11 mouse cellular contexts compared by ENCODE assay signal in the genomic region with DNA sequence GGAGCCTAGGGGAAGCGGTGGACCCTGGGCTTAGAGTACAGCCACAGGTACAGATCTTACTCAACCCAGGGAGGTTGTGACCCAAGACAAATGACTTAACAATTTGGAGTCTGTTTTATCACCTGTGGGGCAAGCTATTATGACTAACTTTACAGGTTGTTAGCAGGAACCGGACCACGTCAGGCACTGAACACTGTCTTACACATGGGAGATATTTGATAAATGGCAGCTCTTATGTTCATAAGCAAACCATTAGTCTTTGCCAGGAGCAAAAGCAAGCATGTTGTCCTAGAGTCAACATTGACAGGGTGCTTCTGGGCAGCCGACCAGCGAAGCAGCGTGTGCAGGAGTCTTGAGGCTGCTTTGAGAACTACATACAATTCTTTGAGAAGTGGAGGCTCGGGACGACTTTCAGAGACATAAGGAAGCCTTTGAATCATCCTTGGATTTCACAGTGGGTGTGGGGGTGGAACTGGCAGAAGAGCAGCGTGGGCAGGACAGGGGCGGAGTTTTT. TPM values are rescaled to one million over a fixed set of nuclear protein-coding genes. Genes with fewer than 3 reads are reported as not detected.
DNase-seq lines count a peak whose midpoint lies in the region; ATAC-seq and TF ChIP-seq lines count a peak whose summit lies in the region.
"Had no signal": no experiment of that assay in that cellular context is flagged by ENCODE, and none has a peak within 500 bp of the region (broad histone marks: within the 10 kb centered on the region; RNA-seq: fewer than 3 reads in every experiment).

No protein-coding gene starts in this region.

- H3K27ac ChIP-seq in kidney, postnatal 0 days: 0 out of 2 replicates have a peak overlapping the region, but pooled peaks have one; percentile 3
- no peak overlapping the region for H3K27ac ChIP-seq in thymus, adult 2 months (ENCODE audit: control insufficient read depth, insufficient read depth, low read length)

- H3K9me3 ChIP-seq in kidney, postnatal 0 days (replicated peaks; ENCODE audit: low read length): no peaks in the 10 kb centered on the region

- H3K4me2 ChIP-seq in kidney, postnatal 0 days (ENCODE audit: low read length): no peak overlapping the region

- no peak for TF ChIP-seq CTCF in kidney, postnatal 0 days (IDR thresholded peaks at IDR 0.05; ENCODE audit: low read depth)
- TF ChIP-seq CTCF in thymus, adult 2 months (IDR thresholded peaks at IDR 0.05; ENCODE audit: borderline replicate concordance, control insufficient read depth, extremely low read depth, insufficient read depth, low read length, poor library complexity): no peak

- H3K27me3 ChIP-seq in kidney, postnatal 0 days (ENCODE audit: insufficient read depth, low read length): no peaks in the 10 kb centered on the region
- H3K27me3 ChIP-seq in thymus, adult 2 months (ENCODE audit: control insufficient read depth, insufficient read depth, low read length): no peaks in the 10 kb centered on the region

- 35% methylated on average over 10 of the region's 10 CpGs for WGBS in kidney, postnatal 0 days
- 90% methylated on average over 10 of the region's 10 CpGs for WGBS in thymus, adult 2 months

- 0 out of 2 replicates have a peak, but pooled peaks cover 3% of the 10 kb centered on the region for H3K36me3 ChIP-seq in kidney, postnatal 0 days (ENCODE audit: insufficient read depth, low read length)
- no peaks in the 10 kb centered on the region for H3K36me3 ChIP-seq in thymus, adult 2 months (ENCODE audit: control insufficient read depth, insufficient read depth, low read length)

- no peaks in the 10 kb centered on the region for H3K4me1 ChIP-seq in kidney, postnatal 0 days (replicated peaks; ENCODE audit: insufficient read depth, low read length)
- peaks cover 3% of the 10 kb centered on the region for H3K4me1 ChIP-seq in thymus, adult 2 months (replicated peaks; ENCODE audit: control insufficient read depth, insufficient read depth, low read length)

- intact Hi-C loops in left cerebral cortex, postnatal 14 days (cut with DNase I): no loop called here

- ATAC-seq in kidney, postnatal 0 days (replicated peaks; ENCODE audit: low FRiP score, low read depth): peak; percentile 23; the same call in 1 of the 2 replicates
- ATAC-seq: CD4-positive, CD25-positive, alpha-beta regulatory T cell, adult 4 months had no signal

- H3K4me3 ChIP-seq in kidney, postnatal 0 days (replicated peaks; ENCODE audit: low read depth, low read length): no peak overlapping the region
- H3K4me3 ChIP-seq in thymus, adult 2 months (ENCODE audit: control insufficient read depth, insufficient read depth, low read length): no peak overlapping the region

- peak; percentile 65 for DNase-seq in kidney, postnatal 0 days (ENCODE audit: low spot score)
- no peak for DNase-seq in kidney, adult 8-10 months
- DNase-seq in frontal cortex, postnatal 36 days (ENCODE audit: low spot score in 2 of 2): peak; percentile 76 to 84
- DNase-seq in left cerebral cortex, postnatal 14 days (ENCODE audit: low spot score in 2 of 2): peak; percentile 67 to 88
- peak; percentile 52 for DNase-seq in right cerebral cortex, postnatal 14 days
- DNase-seq in ovary, adult 18-20 months (ENCODE audit: low spot score): no peak
- DNase-seq in heart, adult 18-20 months: no peak
- DNase-seq in thymus, adult 2 months: no peak
- DNase-seq: kidney, postnatal 10 days; thymus, adult 18-20 months had no signal

- no peak overlapping the region for H3K9ac ChIP-seq in kidney, postnatal 0 days (ENCODE audit: low read depth, low read length)

- no peak for TF ChIP-seq POLR2A in thymus, adult 2 months (IDR thresholded peaks at IDR 0.05; ENCODE audit: control insufficient read depth, extremely low read depth, insufficient read depth, low read length, poor library complexity)

RNA-seq across cellular contexts. Expression of gene Tgoln1, which starts 33.6 kb away (rescaled TPM):
- polyA plus RNA-seq in kidney, postnatal 0 days (2015; fragmentation: Nextera tagmentation; extraction: Ambion mirVana): 42.3 and 44.2 TPM in 2 replicates
- 10 to 100 TPM; 64.0 to 67.5 TPM for total RNA-seq in left cerebral cortex, postnatal 14 days (2021)
- total RNA-seq in heart, adult 18-20 months (2021): 10 to 100 TPM; 61.4 to 72.6 TPM
- polyA plus RNA-seq in thymus, adult 2 months (2012; rRNA removed): 33.2 and 37.9 TPM in 2 replicates

RNA-seq across cellular contexts. Expression of gene Retsat, which starts 52.1 kb away (rescaled TPM):
- 41.0 and 45.3 TPM in 2 replicates for polyA plus RNA-seq in kidney, postnatal 0 days (2015; fragmentation: Nextera tagmentation; extraction: Ambion mirVana)
- total RNA-seq in left cerebral cortex, postnatal 14 days (2021): 10 to 100 TPM; 41.6 to 43.8 TPM
- 100 to 1,000 TPM; 199 to 208 TPM for total RNA-seq in heart, adult 18-20 months (2021)
- 16.5 and 17.1 TPM in 2 replicates for polyA plus RNA-seq in thymus, adult 2 months (2012; rRNA removed)

RNA-seq across cellular contexts. Expression of gene Elmod3, which starts 52.2 kb away (rescaled TPM):
- 16.2 and 18.1 TPM in 2 replicates for polyA plus RNA-seq in kidney, postnatal 0 days (2015; fragmentation: Nextera tagmentation; extraction: Ambion mirVana)
- 10 to 100 TPM; 15.9 to 17.3 TPM for total RNA-seq in left cerebral cortex, postnatal 14 days (2021)
- 10 to 100 TPM; 11.6 to 12.6 TPM for total RNA-seq in heart, adult 18-20 months (2021)
- 22.9 and 23.4 TPM in 2 replicates for polyA plus RNA-seq in thymus, adult 2 months (2012; rRNA removed)

Comparison
In these comparisons a context has a peak if more than half of its experiments do, and no peak if none do; other contexts are left out.
1. DNase-seq: peak in kidney, postnatal 0 days (single experiment), frontal cortex, postnatal 36 days (2 of 2), left cerebral cortex, postnatal 14 days (2 of 2) and right cerebral cortex, postnatal 14 days (single experiment); none in kidney, adult 8-10 months (0 of 2), ovary, adult 18-20 months (single experiment), heart, adult 18-20 months (0 of 2) and thymus, adult 2 months (single experiment).
2. RNA of gene Retsat, which starts 52.1 kb away (total RNA-seq): 199 to 208 TPM in heart, adult 18-20 months; 41.6 to 43.8 TPM in left cerebral cortex, postnatal 14 days; every median in the first group is over 4 times any median in the second.